Mouse (Mus musculus) olfactory bulb, adult 2 months (tissue): ENCODE measurements around the gene Tmem132b.

Experiments used
- CTCF ChIP-seq: fragments of 200-500 bp; IDR thresholded peaks from 2 replicates; pipeline ENCODE4 v1.5.1; 2012; ENCODE audit warnings: low read depth, mild to moderate bottlenecking, low read length, moderate library complexity; ENCODE audit not compliant: insufficient read depth
- POLR2A ChIP-seq: fragments of 200-500 bp; IDR thresholded peaks from 2 replicates; pipeline ENCODE4 v1.6.1; 2012; ENCODE audit warnings: mild to moderate bottlenecking, low read depth, low read length, moderate library complexity; ENCODE audit not compliant: insufficient read depth

GRCm38 (mm10) chr5:125486088-125486487, 45.5 kb upstream of the Tmem132b start:
- TF ChIP-seq CTCF (no peak), POLR2A (no peak)
